Mouse (Mus musculus) telencephalon, adult 2 months (tissue): Measurements from ENCODE around the gene Tmem38b.
A peak's percentile ranks its signal among the peaks of the same experiment; 100 is the strongest.

Experiments used
- DNase-seq: peaks from one replicate; pipeline ENCODE4 v3.0.0-alpha.2; 2011; ENCODE audit warnings: low read depth, low spot score

Tmem38b gene

GRCm38 (mm10) chr4:53828914-53829313, 3.1 kb downstream of the Tmem38b start:
- DNase-seq, result no peak

GRCm38 (mm10) chr4:53830016-53830415, 4.2 kb downstream of the Tmem38b start:
- no peak for DNase-seq

GRCm38 (mm10) chr4:53830579-53830978, 4.7 kb downstream of the Tmem38b start:
- no peak for DNase-seq

- no peak for DNase-seq
Measured at GRCm38 (mm10) chr4:53832321-53832720, 6.5 kb downstream of the Tmem38b start.

- no peak for DNase-seq
Measured at GRCm38 (mm10) chr4:53836978-53837377, 11.1 kb downstream of the Tmem38b start.

GRCm38 (mm10) chr4:53840158-53840870, 14.5 kb downstream of the Tmem38b start:
- DNase-seq, result no peak

- peak; percentile 54 for DNase-seq
Measured at GRCm38 (mm10) chr4:53843553-53843952, 17.7 kb downstream of the Tmem38b start.

GRCm38 (mm10) chr4:53844835-53845619, 19.2 kb downstream of the Tmem38b start:
- DNase-seq, result no peak

- no peak for DNase-seq
Measured at GRCm38 (mm10) chr4:53845656-53846055, 19.8 kb downstream of the Tmem38b start.

- DNase-seq, result no peak
Measured at GRCm38 (mm10) chr4:53846326-53846725, 20.5 kb downstream of the Tmem38b start.

- no peak for DNase-seq
Measured at GRCm38 (mm10) chr4:53847541-53847940, 21.7 kb downstream of the Tmem38b start.

- no peak for DNase-seq
Measured at GRCm38 (mm10) chr4:53848308-53848707, 22.5 kb downstream of the Tmem38b start.

- no peak for DNase-seq
Measured at GRCm38 (mm10) chr4:53848816-53849215, 23.0 kb downstream of the Tmem38b start.

GRCm38 (mm10) chr4:53849804-53850203, 24.0 kb downstream of the Tmem38b start:
- DNase-seq, result no peak

GRCm38 (mm10) chr4:53853333-53853732, 27.5 kb downstream of the Tmem38b start:
- no peak for DNase-seq

GRCm38 (mm10) chr4:53859944-53860343, 34.1 kb downstream of the Tmem38b start:
- DNase-seq, result no peak

GRCm38 (mm10) chr4:53862101-53862500, 36.3 kb downstream of the Tmem38b start:
- no peak for DNase-seq

- DNase-seq, result no peak
Measured at GRCm38 (mm10) chr4:53864098-53864820, 38.4 kb downstream of the Tmem38b start.

GRCm38 (mm10) chr4:53866459-53866858, 40.6 kb downstream of the Tmem38b start:
- no peak for DNase-seq

GRCm38 (mm10) chr4:53878542-53879417, 52.9 kb downstream of the Tmem38b start:
- DNase-seq, result no peak
